Mouse (Mus musculus) olfactory bulb, adult 2 months (tissue): ENCODE data around the gene Fry. TPM values are rescaled to one million over a fixed set of nuclear protein-coding genes. Genes with fewer than 3 reads are reported as not detected.

Source experiments
- H3K27ac ChIP-seq: fragments of 200-500 bp; 2 replicates; pipeline ENCODE4 v1.5.1; 2012; ENCODE audit warnings: low read depth, low read length; ENCODE audit not compliant: insufficient read depth
- H3K4me1 ChIP-seq: fragments of 200-500 bp; 2 replicates; pipeline ENCODE4 v1.6.1; 2012; ENCODE audit warnings: low read length; ENCODE audit not compliant: control insufficient read depth, insufficient read depth
- H3K4me3 ChIP-seq: fragments of 200-500 bp; 2 replicates; pipeline ENCODE4 v1.5.1; 2012; ENCODE audit warnings: mild to moderate bottlenecking, low read depth, low read length, moderate library complexity; ENCODE audit not compliant: insufficient read depth
- CTCF ChIP-seq: fragments of 200-500 bp; IDR thresholded peaks from 2 replicates; pipeline ENCODE4 v1.5.1; 2012; ENCODE audit warnings: low read depth, mild to moderate bottlenecking, low read length, moderate library complexity; ENCODE audit not compliant: insufficient read depth
- POLR2A ChIP-seq: fragments of 200-500 bp; IDR thresholded peaks from 2 replicates; pipeline ENCODE4 v1.6.1; 2012; ENCODE audit warnings: mild to moderate bottlenecking, low read depth, low read length, moderate library complexity; ENCODE audit not compliant: insufficient read depth
- WGBS: fragments of 180-500 bp; shearing (Covaris S2); methylation state at CpG from one replicate; pipeline ENCODE4 v1.1.7; 2018; 5-methylcytosine and 5-hydroxymethylcytosine counted together
- polyA plus RNA-seq: library from polyadenylated mRNA; stranded (reverse); fragments of >200 nt; gene quantifications from 2 replicates; pipeline ENCODE4 v1.2.4, GENCODE M21; 2012; ENCODE audit warnings: low replicate concordance; ENCODE audit not compliant: missing spikeins, insufficient read depth, insufficient read length

Fry gene
- polyA plus RNA-seq, 1 experiment: not detected

- 66% methylated on average over 12 of the region's 12 CpGs for WGBS
- Histone ChIP-seq H3K27ac (no peak overlapping the region), H3K4me1 (peaks cover 19% of the 10 kb centered on the region), H3K4me3 (no peak overlapping the region)
- TF ChIP-seq POLR2A: no peak
Observed at GRCm38 (mm10) chr5:150263162-150263561, 144.7 kb downstream of the Fry start.

GRCm38 (mm10) chr5:150263656-150264055 lies 145.2 kb downstream of the Fry start:
- no peak overlapping the region for H3K4me3 ChIP-seq
- WGBS: 78% methylated on average over 6 of the region's 6 CpGs
- H3K4me1 ChIP-seq: peaks cover 19% of the 10 kb centered on the region
- TF ChIP-seq CTCF: no peak
- no peak for TF ChIP-seq POLR2A
- H3K27ac ChIP-seq: no peak overlapping the region

DNA sequence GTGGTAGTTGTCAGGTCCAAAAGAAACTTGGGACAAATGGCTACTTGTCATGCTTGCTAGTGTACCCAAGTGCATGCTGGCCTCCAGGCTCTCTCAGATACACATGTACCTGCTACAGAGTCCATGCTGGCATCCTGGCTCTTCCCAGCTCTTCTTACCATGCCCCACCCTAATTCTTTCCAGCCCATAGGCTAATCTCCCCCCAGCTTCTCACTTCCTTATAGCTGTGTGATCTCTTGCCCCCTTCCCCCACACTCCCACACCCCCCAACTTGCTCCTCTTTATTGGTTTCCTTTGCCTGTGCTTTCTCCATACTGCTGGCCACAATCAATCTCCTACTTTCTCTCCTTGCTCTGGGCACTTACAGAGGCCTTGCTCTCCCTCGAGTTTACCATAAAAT lies 146.6 kb downstream of the Fry start:
- H3K27ac ChIP-seq: no peak overlapping the region
- H3K4me1 ChIP-seq: peaks cover 21% of the 10 kb centered on the region

GRCm38 (mm10) chr5:150265953-150266352 lies 147.5 kb downstream of the Fry start:
- TF ChIP-seq CTCF (no peak), POLR2A (no peak)
- Histone ChIP-seq H3K4me3 (no peak overlapping the region), H3K4me1 (peaks cover 21% of the 10 kb centered on the region), H3K27ac (no peak overlapping the region)
- WGBS: 76% methylated on average over 2 of the region's 2 CpGs

More for the DNA sequence above, 146.6 kb downstream of the Fry start:
- 56% methylated on average over 1 of the region's 1 CpGs for WGBS
- TF ChIP-seq POLR2A (no peak), CTCF (no peak)
- no peak overlapping the region for H3K4me3 ChIP-seq

DNA sequence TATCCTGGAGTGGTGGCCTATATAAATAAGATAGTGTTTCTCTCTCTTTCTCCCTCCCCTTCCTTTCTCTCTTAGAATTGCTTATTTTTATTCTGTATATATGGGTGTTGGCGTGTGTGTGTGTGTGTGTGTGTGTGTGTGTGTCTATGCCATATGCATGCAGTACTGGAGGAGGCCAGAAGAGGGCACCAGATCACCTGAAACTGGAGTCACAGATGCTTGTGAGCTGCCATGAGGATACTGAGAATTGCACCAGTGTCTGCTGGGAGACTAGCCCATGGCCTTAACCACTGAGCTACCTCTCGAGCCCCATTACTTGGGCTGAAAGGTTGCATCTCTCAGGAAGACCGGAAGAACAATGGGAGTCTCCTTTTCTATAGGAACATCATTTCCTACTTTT lies 149.8 kb downstream of the Fry start:
- H3K4me1 ChIP-seq: peaks cover 10% of the 10 kb centered on the region
- WGBS: 95% methylated on average over 3 of the region's 3 CpGs
- TF ChIP-seq CTCF (no peak), POLR2A (no peak)
- no peak overlapping the region for H3K27ac ChIP-seq
- no peak overlapping the region for H3K4me3 ChIP-seq

DNA sequence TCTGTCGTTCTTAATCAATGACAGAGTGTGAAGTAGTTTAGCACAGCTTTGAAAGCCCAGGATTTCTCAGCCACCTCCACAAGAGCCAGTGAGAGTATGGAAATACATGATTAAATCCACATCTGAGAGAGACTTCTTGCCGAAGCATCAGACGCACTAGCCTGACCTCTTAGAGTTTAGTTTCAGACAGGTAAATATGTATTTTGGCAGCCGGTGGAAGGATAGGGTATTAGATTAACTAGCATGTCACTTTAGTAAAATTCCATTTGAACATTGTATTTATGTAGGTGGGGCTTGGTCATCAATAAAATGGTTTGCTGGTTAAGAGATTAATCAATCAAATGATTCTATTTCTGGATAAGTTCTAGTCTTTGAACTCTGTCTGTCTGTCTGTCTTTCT lies 152.0 kb downstream of the Fry start:
- H3K27ac ChIP-seq: 0 out of 2 replicates have a peak overlapping the region, but pooled peaks have one; percentile 32
- TF ChIP-seq CTCF: no peak
- TF ChIP-seq POLR2A: no peak
- H3K4me3 ChIP-seq: no peak overlapping the region
- H3K4me1 ChIP-seq: peaks cover 2% of the 10 kb centered on the region; the same call in 1 of the 2 replicates
- WGBS: 76% methylated on average over 4 of the region's 4 CpGs

DNA sequence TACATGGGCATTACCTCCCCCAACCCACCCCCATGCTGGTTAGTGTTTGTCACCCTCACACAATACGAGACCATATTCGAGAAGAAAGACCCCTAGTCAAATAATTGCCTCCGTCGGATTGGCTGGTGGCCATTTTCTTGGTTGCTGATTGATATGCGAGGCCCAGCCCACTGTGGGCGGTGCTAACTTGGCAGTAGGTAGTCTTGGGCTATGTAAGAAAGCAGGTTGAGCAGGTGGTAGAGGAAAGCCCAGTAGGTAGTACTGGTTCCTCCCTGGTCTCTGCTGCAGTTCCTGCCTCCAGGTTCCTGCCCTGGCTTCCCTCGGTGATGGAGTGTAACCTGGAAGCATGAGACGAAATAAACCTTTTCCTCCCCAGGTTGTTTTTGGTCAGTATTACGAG lies 153.7 kb downstream of the Fry start:
- Histone ChIP-seq H3K4me1 (peaks cover 9% of the 10 kb centered on the region), H3K27ac (no peak overlapping the region), H3K4me3 (no peak overlapping the region)
- TF ChIP-seq POLR2A: no peak
- 84% methylated on average over 9 of the region's 9 CpGs for WGBS

DNA sequence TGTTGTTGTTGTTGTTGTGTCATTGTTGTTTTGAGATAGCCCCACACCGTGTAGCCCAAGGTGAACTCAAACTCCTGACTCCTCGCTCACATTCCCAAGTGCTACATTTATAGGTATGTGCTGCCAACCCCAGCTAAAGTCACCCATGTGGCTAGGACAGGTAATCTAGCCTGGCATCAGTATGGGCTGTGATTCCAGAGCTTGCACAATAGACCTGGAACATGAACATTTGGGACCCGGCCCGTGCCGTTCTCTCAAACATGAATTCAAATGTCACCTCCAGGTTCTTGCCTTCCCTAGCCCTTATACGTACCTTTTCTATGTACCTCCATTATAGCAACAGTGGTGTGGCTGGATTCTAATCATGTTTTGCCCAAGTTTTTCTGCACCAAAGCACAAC lies 156.9 kb downstream of the Fry start:
- H3K4me1 ChIP-seq: peaks cover 10% of the 10 kb centered on the region
- H3K4me3 ChIP-seq: no peak overlapping the region
- WGBS: 95% methylated on average over 6 of the region's 6 CpGs
- H3K27ac ChIP-seq: no peak overlapping the region
- no peak for TF ChIP-seq POLR2A
- no peak for TF ChIP-seq CTCF

- H3K27ac ChIP-seq: peak overlapping the region; percentile 70; the same call in 1 of the 2 replicates
- H3K4me1 ChIP-seq: peaks cover 10% of the 10 kb centered on the region
- 26% methylated on average over 4 of the region's 4 CpGs for WGBS
- no peak overlapping the region for H3K4me3 ChIP-seq
- TF ChIP-seq CTCF (no peak), POLR2A (no peak)
Observed at GRCm38 (mm10) chr5:150276611-150277010, 158.2 kb downstream of the Fry start.

GRCm38 (mm10) chr5:150279387-150279786 lies 160.9 kb downstream of the Fry start:
- WGBS: 72% methylated on average over 6 of the region's 6 CpGs
- no peak overlapping the region for H3K4me3 ChIP-seq
- no peak overlapping the region for H3K27ac ChIP-seq
- TF ChIP-seq POLR2A (no peak), CTCF (no peak)
- H3K4me1 ChIP-seq: peaks cover 10% of the 10 kb centered on the region
